Mouse (Mus musculus): ENCODE results near the gene Commd7.

- no peak for TF ChIP-seq CTCF (IDR thresholded peaks at IDR 0.05; ENCODE audit: low read depth, low read length)
- TF ChIP-seq POLR2A (IDR thresholded peaks at IDR 0.05; ENCODE audit: insufficient read depth, low read length): no peak
- no peak for TF ChIP-seq EP300 (IDR thresholded peaks at IDR 0.05; ENCODE audit: insufficient read depth, low read depth, low read length)
Measured at GRCm38 (mm10) chr2:153632871-153633226, 268 bp upstream of the Commd7 start.

Data from ES-Bruce4 (cell line).